Mouse (Mus musculus): ENCODE measurements around the gene Pagr1a. TPM values are rescaled to one million over a fixed set of nuclear protein-coding genes. Genes with fewer than 3 reads are reported as not detected.

Pagr1a gene
- total and polyA plus RNA-seq, 3 experiments: 60.2 to 85.9 TPM; not detected in 1

GRCm38 (mm10) chr7:127016486-127016938 is 640 bp downstream of the Pagr1a start:
- H3K79me2 ChIP-seq (ENCODE audit: control insufficient read depth, insufficient read depth, low read length, poor library complexity): peaks cover 36% of the 10 kb centered on the region
- no peak for TF ChIP-seq JUND (IDR thresholded peaks at IDR 0.05; ENCODE audit: low read depth, low read length)
- peak; percentile 72; the same call in 1 of the 2 replicates for TF ChIP-seq UBTF (IDR thresholded peaks at IDR 0.05; ENCODE audit: borderline replicate concordance, insufficient read depth, low read depth, low read length)
- TF ChIP-seq BHLHE40 (IDR thresholded peaks at IDR 0.05; ENCODE audit: borderline replicate concordance, low read depth, low read length): no peak
- TF ChIP-seq KAT2A (conservative IDR thresholded peaks at IDR 0.05; ENCODE audit: low read depth, low read length): no peak
- TF ChIP-seq NRF1 (IDR thresholded peaks at IDR 0.05; ENCODE audit: insufficient read depth, low read depth, low read length, poor library complexity, severe bottlenecking): 0 out of 2 replicates have a peak, but pooled peaks have one; percentile 4
- TF ChIP-seq ETS1 (IDR thresholded peaks at IDR 0.05; ENCODE audit: low read depth, low read length): no peak
- TF ChIP-seq ZNF384 (IDR thresholded peaks at IDR 0.05; ENCODE audit: low read depth, low read length): no peak
- TF ChIP-seq MAX (IDR thresholded peaks at IDR 0.05; ENCODE audit: low read length): peak; percentile 41
- no peak for TF ChIP-seq SMC3 (IDR thresholded peaks at IDR 0.05; ENCODE audit: low read depth, low read length)
- TF ChIP-seq RCOR1 (IDR thresholded peaks at IDR 0.05; ENCODE audit: low read depth, low read length): no peak
- TF ChIP-seq TCF12 (IDR thresholded peaks at IDR 0.05; ENCODE audit: low read depth, low read length): peak; percentile 33; the same call in 1 of the 2 replicates
- TF ChIP-seq SIN3A (IDR thresholded peaks at IDR 0.05; ENCODE audit: low read length): no peak; the same call in 1 of the 2 replicates
- TF ChIP-seq MYC (IDR thresholded peaks at IDR 0.05; ENCODE audit: low read depth, low read length): no peak
- no peak for TF ChIP-seq E2F4 (IDR thresholded peaks at IDR 0.05; ENCODE audit: borderline replicate concordance, low read depth, low read length)
- peak; percentile 74; the same call in 1 of the 2 replicates for TF ChIP-seq ZMIZ1 (IDR thresholded peaks at IDR 0.05; ENCODE audit: low read depth, low read length)
- peak; percentile 77 for TF ChIP-seq ELF1 (IDR thresholded peaks at IDR 0.05; ENCODE audit: low read depth, low read length)
- peak; percentile 90; the same call in 1 of the 2 replicates for TF ChIP-seq CHD1 (IDR thresholded peaks at IDR 0.05; ENCODE audit: low read depth, low read length)
- TF ChIP-seq RAD21 (IDR thresholded peaks at IDR 0.05; ENCODE audit: low read depth, low read length): no peak
- TF ChIP-seq NELFE (IDR thresholded peaks at IDR 0.05; ENCODE audit: low read depth, low read length): peak; percentile 8
- no peak for TF ChIP-seq HCFC1 (IDR thresholded peaks at IDR 0.05; ENCODE audit: low read depth, low read length)
- TF ChIP-seq USF1 (IDR thresholded peaks at IDR 0.05; ENCODE audit: low read depth, low read length): no peak
- TF ChIP-seq MAZ (IDR thresholded peaks at IDR 0.05; ENCODE audit: low read depth, low read length): no peak; the same call in 1 of the 2 replicates
- peak in 1 of 2 experiments; percentile 16; a peak in 1 of 4 replicates for TF ChIP-seq POLR2A (IDR thresholded peaks at IDR 0.05; ENCODE audit: control insufficient read depth in 1 of 2, insufficient read depth in 1 of 2, low read depth in 1 of 2, low read length in 2 of 2, poor library complexity in 1 of 2)
- TF ChIP-seq MXI1 (IDR thresholded peaks at IDR 0.05; ENCODE audit: low read depth, low read length): peak; percentile 55
- TF ChIP-seq MYB (IDR thresholded peaks at IDR 0.05; ENCODE audit: low read depth, low read length): no peak
- TF ChIP-seq TBP (IDR thresholded peaks at IDR 0.05; ENCODE audit: low read depth, low read length): 0 out of 2 replicates have a peak, but pooled peaks have one; percentile 5
- TF ChIP-seq CTCF (IDR thresholded peaks at IDR 0.05 in 2 of 3, conservative IDR thresholded peaks at IDR 0.05 in 1 of 3; ENCODE audit: control insufficient read depth in 1 of 3, insufficient read depth in 1 of 3, low read depth in 2 of 3, low read length in 3 of 3, poor library complexity in 1 of 3, severe bottlenecking in 1 of 3): no peak
- TF ChIP-seq ZKSCAN1 (IDR thresholded peaks at IDR 0.05; ENCODE audit: low read depth, low read length): no peak
- no peak for TF ChIP-seq GABPA (IDR thresholded peaks at IDR 0.05; ENCODE audit: low read depth, low read length)
- no peak for TF ChIP-seq MEF2A (IDR thresholded peaks at IDR 0.05; ENCODE audit: extremely low read depth, insufficient replicate concordance, low read depth, low read length, poor library complexity, severe bottlenecking)
- TF ChIP-seq USF2 (IDR thresholded peaks at IDR 0.05; ENCODE audit: borderline replicate concordance in 1 of 2, insufficient read depth in 1 of 2, low read depth in 1 of 2, low read length in 2 of 2): no peak
- H3K9me3 ChIP-seq (replicated peaks; ENCODE audit: insufficient read depth, low read length): no peaks in the 10 kb centered on the region
- DNase-seq (ENCODE audit: low read depth, low spot score): no peak
- H3K9ac ChIP-seq (ENCODE audit: control insufficient read depth, low read depth, low read length, poor library complexity, severe bottlenecking): peak overlapping the region; percentile 99
- H3K4me1 ChIP-seq (ENCODE audit: control insufficient read depth in 1 of 2, insufficient read depth in 2 of 2, low read length in 2 of 2): peaks cover 0 to 10% of the 10 kb centered on the region in 2 experiments; a peak in 3 of 4 replicates
- peak overlapping the region; percentile 68 to 99 for H3K4me3 ChIP-seq (ENCODE audit: control insufficient read depth in 1 of 2, insufficient read depth in 1 of 2, low read depth in 2 of 2, low read length in 2 of 2)
- peak overlapping the region; percentile 96 for H3K27ac ChIP-seq (ENCODE audit: control insufficient read depth, low read depth, low read length)
- peaks cover 0 to 10% of the 10 kb centered on the region in 2 experiments; a peak in 2 of 4 replicates for H3K36me3 ChIP-seq (ENCODE audit: control insufficient read depth in 1 of 2, insufficient read depth in 2 of 2, low read length in 2 of 2)
- H3K27me3 ChIP-seq (ENCODE audit: control insufficient read depth in 1 of 2, insufficient read depth in 2 of 2, low read length in 2 of 2): no peaks in the 10 kb centered on the region

Measured in MEL (cell line).